Mouse (Mus musculus): ENCODE data around the gene Znrf3.

Gene Znrf3

GRCm38 (mm10) chr11:5398301-5399053, 46.2 kb downstream of the Znrf3 start:
- no peak for DNase-seq (ENCODE audit: extremely low spot score, low read depth, low spot score)

DNA sequence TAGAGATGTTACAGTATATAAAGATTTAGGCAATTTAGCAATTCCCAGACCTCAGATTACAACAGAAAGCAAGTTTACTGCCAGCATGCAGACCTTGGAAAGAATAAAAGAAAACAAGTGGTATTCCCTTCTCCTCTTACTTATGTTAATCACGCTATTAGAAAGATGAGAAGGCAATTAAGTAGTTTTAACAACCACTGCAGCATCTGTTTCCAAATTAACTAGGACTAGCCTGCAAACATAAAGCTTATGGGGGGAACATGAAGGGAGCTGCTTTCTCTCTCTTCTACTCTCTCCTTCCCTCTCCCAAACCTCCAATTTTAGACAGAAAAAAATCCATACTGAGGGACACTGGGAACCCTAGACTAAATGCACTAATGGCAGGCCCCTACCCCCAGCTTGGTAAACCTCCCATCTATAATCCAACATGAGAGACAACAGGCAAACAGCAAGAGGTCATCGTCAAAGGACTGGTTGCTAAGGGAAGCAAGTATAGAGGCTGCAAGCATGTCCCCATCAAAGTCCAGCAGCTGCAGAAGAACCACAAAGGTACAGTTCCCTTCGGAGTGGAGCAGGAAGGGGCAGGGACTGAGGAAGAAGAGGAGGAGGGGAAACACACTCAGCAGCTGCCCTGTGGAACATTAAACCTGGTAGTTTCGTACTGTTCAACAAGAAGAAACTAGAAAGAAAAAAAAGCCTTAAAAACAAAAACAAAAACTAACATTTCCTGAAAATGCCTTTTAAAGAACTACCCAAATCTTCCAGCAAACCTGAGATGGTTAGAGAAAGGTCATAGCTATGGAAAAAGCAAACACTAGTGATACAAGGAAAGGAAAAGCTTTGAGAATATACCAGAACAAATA, 53.4 kb downstream of the Znrf3 start:
- DNase-seq (ENCODE audit: extremely low spot score, low read depth, low spot score): no peak

DNA sequence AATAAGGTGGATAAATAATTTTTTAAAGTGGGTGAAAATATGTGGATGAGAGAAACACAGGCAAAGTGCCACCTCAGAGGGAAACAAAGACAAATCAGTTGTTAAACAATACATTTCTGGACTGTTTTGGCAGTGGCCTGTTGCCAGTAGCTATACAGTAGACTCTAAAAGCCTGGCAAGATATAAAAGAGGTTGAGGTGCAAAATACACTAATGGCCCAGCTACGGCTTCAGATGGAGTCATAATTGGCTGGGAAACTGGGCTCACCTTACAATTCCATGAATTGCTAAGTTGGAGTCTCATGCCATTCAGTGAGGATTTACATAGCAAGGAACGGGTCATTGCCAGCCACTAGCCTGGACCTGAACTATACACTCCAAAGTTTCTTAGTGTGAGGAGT, 62.0 kb downstream of the Znrf3 start:
- no peak for DNase-seq (ENCODE audit: extremely low spot score, low read depth, low spot score)

DNA sequence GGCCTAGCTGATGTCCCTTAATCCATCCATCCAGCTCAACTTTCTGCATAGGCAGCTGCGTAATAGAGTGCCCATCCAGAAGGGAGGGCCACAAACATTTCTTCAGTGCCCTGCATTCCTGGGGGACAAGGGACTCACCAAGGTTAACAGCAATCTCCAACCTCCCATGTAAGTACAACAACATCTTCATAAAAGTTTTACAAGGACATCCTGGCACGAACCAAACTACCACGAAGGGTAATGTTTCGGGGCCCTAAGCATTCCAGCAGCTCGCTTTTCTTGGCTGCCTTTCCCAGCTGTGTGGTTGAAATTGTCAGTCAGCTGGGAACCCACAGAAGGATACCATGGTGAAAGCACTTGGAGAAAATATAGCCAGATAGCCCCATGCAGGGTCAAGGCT, 63.4 kb downstream of the Znrf3 start:
- DNase-seq (ENCODE audit: extremely low spot score, low read depth, low spot score): no peak

DNA sequence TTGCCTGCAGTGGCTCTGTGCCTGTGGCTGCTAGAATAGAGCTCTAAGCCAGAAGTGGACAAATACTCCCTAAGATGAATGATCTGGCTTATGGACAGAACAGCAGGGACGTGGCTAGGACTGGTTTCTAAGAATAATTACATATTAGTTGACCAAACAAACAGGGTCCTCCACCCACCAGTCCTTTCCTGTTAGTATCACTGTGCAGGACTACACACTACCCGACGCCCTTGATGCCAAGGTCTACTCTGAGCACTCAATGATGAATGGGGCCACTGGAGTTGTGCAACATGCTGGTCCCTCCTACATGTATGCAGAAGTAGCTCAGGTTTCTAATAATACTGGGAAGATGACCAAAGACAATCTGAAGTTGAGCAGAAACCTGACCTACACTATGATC, 64.4 kb downstream of the Znrf3 start:
- DNase-seq (ENCODE audit: extremely low spot score, low read depth, low spot score): no peak

DNA sequence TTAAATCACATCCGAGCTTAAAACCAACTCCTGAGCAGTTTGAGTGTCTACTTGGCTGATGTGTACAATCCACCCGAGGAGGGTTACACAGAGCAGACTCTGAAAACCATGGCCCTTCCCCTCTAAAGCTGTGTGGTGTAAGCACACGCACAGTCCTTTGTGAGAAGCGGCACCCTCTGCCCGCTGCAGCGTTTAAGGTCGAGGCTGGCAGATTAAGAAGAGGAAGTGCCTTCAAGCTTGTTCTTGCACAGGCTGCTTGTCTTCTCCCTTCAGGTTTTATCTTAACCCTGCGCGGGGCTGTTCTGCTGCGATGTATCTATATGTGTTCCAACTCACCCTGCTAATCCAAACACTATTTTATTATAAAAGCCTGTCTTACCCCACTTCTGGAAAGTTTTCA, 75.5 kb downstream of the Znrf3 start:
- no peak for DNase-seq (ENCODE audit: extremely low spot score, low read depth, low spot score)

DNA sequence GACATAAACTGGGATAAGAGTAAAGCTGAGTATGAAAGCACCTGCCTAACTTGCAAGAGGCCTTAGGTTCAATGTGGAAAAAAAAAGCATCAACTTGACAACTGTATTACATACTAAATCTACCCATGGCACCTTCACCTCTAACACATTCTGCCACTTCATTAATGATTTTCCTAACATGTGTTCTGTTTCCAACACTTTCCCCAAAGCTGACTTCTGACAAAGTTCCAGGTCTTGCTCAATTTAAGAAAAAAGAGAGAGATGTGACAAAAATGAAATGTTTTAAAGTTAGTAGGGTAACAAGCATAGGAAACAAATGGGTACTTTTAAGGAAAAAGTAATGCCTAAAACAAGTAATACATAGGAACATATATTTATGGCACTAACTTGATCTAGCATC, 76.2 kb downstream of the Znrf3 start:
- DNase-seq (ENCODE audit: extremely low spot score, low read depth, low spot score): no peak

- no peak for DNase-seq (ENCODE audit: extremely low spot score, low read depth, low spot score)
Measured at GRCm38 (mm10) chr11:5355266-5355764, 89.3 kb downstream of the Znrf3 start.

- DNase-seq (ENCODE audit: extremely low spot score, low read depth, low spot score): no peak
Measured at GRCm38 (mm10) chr11:5354753-5355152, 89.9 kb downstream of the Znrf3 start.

DNA sequence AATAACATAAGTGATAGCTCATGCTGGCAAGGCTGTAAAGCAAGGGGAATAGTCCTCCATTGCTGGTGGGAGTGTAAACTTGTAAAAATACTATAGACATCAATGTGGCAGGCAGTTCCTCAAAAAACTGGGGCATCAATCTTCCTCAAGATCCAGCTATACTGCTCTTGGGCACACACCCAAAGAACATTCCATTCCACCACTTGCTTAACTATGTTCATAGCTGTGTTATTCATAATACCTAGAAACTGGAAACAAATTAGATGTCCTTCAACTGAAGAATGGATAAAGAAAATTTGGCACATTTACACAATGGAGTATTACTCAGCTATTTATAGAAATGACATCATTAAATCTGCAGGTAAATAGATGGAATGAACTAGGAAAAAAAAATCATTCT, 91.6 kb downstream of the Znrf3 start:
- no peak for DNase-seq (ENCODE audit: extremely low spot score, low read depth, low spot score)

DNA sequence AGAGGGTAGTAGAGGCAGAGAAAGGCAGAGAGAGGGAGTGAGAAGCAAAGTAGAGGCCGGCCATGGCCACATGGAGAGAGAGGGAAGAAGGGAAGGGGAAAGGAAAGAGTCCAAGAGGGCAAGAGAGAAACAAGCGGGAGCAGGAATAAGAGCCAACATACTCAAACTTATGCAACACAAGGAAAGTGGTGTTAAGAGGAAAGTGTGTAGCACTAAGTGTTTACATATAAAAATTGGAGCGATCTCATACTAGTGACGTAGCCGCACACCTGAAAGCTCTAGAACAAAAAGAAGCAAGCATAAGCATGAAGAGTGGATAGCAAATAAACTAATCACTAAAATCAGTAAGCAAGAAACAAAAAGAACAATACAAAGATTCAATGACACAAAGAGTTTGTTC, 95.2 kb downstream of the Znrf3 start:
- no peak for DNase-seq (ENCODE audit: extremely low spot score, low read depth, low spot score)

DNA sequence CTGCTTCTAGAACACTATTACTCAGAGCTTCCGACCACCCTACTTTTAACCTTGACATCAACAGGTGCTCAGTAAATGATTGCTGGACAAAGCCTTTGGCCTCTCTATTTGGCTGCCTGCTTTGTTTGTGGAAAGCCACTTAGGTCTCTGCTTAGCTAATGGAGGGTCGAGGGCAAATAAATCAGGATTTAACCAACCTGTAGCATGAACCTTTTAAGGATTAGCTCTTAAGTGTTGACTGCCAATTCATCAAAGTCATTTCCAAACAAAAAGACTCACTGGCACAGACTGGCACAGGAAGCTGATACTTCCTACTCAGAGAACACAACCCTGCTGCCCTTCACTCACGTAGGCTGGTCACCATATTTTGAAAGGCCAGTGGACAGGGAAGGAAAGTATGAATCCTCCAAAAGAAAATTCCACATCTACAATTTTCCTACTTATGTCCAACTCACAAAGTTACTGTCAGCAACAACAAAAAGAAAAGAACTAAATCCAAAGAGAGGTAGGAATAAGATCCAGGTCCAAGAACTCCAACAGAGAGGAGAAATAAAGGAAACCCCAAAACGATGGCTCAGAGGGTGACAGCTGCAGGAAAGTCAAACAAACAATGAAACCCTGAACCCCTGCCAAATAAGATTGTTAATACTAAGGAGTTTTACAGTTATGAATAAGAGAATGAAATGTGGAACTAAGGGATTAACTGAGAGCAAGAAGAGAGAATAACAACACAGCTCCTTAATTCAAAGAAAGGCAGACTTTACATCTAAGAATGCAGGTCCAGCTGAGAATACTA, 97.6 kb downstream of the Znrf3 start:
- DNase-seq (ENCODE audit: extremely low spot score, low read depth, low spot score): no peak

DNA sequence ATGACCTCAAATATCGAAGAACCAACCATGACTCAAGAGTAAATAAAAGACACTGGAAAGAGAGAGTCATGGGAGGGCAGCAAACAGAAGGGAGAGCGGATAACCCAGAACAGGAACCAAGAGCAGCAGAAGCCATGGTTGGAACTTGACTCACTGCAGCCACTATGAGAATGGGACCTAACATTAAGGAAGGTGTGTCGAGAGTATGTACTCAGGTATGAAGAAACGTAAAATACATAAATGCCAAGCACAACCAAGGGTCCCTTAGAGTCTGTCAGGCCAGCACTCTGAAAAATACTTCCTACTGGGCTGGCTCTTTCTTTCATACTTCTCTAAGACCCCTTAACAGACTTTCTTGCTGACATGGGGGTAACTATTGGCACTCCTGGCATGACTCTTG, 100.9 kb downstream of the Znrf3 start:
- DNase-seq (ENCODE audit: extremely low spot score, low read depth, low spot score): no peak

DNA sequence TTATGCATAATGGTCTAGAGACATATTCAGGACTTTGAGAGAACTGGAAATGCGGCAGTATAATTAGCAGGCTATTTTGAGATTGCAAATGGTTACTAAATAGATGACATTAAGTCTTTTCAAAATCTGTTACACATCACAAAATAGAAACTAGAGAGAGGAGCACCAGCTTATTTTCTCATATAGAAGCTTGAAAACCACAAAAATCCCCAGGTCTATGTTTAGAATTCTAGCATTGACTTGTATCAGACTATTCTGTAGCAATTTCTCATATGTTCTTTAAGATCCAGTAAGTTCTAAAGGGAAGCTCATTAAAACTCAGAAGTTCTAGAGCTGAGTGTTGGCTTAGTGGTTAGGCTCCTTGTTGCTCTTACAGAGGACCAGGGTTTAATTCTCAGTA, 104.9 kb downstream of the Znrf3 start:
- DNase-seq (ENCODE audit: extremely low spot score, low read depth, low spot score): no peak

DNA sequence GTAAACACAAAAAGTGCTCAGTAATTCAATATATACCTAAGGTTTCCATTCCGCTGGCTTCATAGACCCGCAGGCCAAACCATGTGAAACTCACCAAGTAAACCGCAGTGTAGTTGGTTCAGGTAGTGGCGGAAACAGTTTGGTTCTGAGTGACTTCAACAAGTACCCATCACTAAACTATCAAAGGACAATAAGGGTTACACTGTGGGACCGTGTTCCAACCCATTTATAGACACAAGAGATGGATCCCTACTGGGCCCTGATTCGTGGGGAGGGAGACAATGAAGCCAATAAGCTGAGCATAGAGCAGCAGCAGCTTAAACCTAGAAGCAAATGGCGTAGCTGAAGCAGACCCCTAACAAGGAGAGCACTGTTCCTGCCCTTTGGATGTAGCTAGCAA, 107.8 kb downstream of the Znrf3 start:
- no peak for DNase-seq (ENCODE audit: extremely low spot score, low read depth, low spot score)

DNA sequence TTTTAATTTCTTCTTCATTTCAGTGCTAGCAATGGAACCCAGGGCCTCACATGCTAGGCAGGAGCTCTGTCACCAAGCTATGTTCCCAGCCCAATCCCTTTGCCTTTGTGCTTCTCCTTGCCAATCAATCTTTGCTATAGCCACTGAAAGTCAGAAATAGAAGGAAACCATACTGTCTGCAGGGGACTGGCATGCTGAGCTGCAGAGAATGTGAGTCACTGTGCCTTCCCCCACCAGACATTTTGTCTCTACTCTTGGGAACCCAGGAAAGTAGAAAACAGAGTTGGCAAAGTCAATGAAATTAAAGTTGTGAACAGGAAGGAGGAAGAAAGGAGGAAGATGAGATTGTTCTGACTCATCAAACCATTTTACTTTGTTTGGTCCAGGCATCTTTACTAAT, 108.4 kb downstream of the Znrf3 start:
- DNase-seq (ENCODE audit: extremely low spot score, low read depth, low spot score): no peak

DNA sequence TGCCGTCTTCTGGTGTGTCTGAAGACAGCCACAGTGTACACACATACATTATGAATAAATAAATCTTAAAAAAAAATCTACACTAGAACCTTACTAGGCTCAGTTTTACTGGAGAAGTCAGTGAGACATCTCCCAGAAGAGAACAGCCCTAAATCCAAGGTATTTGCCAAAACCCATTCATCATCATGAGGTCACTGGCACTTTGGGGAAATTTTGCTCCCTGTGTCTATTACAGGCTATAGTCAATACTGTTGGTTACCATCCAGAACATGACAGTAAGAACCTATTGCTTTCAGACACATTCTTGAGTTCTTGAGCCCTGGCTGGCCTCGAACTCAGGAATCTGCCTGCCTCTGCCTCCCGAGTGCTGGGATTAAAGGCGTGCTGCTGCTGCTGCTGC, 113.8 kb downstream of the Znrf3 start:
- no peak for DNase-seq (ENCODE audit: extremely low spot score, low read depth, low spot score)

DNA sequence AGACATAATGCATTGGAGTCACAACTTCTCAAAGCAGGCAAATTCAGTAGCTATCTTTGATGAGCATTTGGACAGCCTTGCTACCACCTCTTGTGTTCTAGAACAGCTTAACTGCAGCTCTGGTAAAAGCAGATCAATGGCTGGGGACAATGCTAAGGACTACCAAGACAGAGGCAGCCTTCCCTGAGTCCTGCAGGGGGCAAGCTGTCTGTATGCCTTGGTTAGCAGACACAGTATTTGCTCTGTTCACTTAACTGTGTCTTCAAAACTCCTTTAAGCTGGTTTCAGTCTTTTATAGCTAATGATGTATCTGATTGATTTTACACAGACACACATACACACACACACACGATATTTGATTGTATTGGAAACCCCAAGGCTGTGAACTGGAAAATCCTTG, 117.0 kb downstream of the Znrf3 start:
- no peak for DNase-seq (ENCODE audit: extremely low spot score, low read depth, low spot score)

- DNase-seq (ENCODE audit: extremely low spot score, low read depth, low spot score): no peak
Measured at GRCm38 (mm10) chr11:5326252-5326651, 118.4 kb downstream of the Znrf3 start.

GRCm38 (mm10) chr11:5325217-5325616, 119.4 kb downstream of the Znrf3 start:
- no peak for DNase-seq (ENCODE audit: extremely low spot score, low read depth, low spot score)

- no peak for DNase-seq (ENCODE audit: extremely low spot score, low read depth, low spot score)
Measured at GRCm38 (mm10) chr11:5324296-5324695, 120.4 kb downstream of the Znrf3 start.
